Mouse (Mus musculus): ENCODE measurements around the gene Olfr373.
"Not testable (repeated sequence)": the region's sequence is repeated elsewhere in the genome, so short reads cannot be mapped to it uniquely, and the experiment has no call there.

Gene Olfr373

GRCm38 (mm10) chr8:72082877-72083276 lies at the start of gene Olfr373:
Gene Olfr373 (plus strand): TSS chr8:72083177.
- DNase-seq (ENCODE audit: low spot score), result not testable (repeated sequence)

DNA sequence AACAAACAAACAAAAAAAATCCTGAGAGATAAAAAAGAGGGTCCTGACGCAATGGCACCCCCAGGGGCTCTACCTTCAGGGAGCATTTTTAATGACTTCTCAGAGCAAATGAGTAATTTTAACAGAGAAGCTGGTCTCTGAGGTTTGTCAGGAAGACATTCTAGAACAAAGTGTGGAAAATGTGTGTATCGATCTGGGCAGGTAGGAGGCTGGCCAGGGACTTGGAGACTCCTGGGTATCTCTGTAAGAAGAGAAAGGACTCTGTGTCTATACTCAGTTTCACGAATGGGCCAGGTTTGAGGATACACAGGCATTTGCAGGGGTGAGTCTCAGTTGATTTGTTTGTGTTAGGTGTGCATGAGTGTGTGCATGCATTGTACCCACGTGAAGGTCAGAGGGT lies 42.1 kb upstream of the Olfr373 start, which contains the start of gene Olfr372:
Olfr372 (plus strand) TSS at position 301 of the 400 bp plus-strand sequence.
- DNase-seq (ENCODE audit: low spot score), result not testable (repeated sequence)

DNA sequence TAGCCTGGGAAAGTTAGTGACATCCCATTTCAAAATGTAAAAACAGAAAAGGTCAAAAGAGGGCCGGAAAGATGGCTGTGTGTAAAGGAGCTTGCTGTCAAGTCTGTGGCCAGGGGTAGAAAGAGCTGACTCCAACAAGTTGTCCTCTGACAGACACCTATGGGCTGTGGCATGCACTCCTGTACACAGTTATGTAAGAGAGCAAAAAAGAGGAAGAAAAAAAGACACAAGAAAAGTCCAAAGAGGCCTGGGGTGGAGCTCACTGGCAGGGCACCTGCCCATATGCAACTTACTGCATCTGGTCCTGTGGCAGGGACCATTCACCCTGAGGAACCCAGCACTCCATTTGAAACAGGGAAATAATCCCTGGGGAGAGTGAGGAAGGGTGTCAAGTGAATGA lies 40.5 kb upstream of the Olfr373 start:
- no peak for DNase-seq (ENCODE audit: low spot score)

DNA sequence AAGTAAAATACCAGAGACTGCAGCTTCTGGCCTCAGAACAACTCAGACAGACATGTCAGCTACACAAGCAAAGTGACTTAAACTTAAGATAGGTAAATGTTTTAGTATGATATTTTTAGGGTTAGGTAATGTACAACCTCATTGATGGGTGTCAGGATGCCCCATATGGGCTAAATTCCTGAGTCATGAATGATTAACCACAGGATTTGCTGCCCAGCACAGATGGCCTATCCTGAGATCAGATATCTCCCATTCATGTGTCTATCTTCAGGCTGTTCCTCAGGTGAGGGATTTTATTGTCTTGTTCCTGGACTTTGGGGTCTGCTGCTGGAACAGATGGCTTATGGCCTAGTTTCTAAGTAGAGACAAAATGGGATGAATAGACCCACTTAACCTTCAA lies 28.3 kb upstream of the Olfr373 start:
- DNase-seq (ENCODE audit: low spot score), result not testable (repeated sequence)

DNA sequence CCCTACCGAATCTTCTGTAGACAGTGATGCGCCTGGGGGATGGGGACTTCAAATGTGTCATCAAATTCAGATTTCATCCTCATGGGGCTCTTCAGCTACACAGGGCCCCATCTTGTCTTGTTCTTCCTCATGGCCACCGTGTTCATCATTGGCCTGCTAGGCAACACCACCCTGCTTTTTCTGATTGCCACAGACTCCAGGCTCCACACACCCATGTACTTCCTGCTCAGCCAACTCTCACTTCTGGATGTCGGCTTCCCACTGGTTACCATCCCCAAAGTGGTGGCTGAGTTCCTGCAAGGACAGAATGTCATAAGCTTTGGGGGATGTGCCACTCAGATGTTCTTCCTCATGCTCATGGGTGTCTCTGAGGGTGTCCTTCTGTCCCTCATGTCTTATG lies 25.3 kb upstream of the Olfr373 start:
- not testable (repeated sequence) for DNase-seq (ENCODE audit: low spot score)

DNA sequence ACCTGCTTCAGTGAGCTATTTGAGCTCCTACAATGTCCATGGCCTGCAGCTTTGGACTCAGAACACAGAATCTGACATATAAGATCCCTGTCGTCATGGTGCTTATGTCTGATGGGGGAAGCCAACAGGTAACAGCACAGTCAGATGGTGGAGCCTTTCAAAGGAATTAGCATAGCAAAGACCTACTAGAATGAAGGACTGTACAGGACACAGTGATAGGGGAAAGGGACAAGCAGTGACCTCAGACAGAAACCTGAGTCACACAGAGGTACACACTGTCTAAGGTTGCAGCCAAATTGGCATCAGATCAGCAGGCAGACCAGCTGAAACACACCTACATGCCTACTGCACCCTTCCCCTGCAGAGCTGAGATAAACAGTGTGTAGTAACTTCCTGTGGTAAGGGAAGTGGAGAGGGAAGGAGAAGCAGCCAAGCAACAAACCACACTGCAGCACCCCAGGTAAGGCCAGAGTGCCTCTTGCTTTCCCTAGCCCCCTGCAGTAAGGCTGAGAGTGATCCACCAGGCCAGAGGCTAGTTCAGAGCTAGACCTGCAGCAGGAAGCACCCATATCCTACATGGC lies 16.1 kb upstream of the Olfr373 start:
- DNase-seq (ENCODE audit: low spot score), result not testable (repeated sequence)

DNA sequence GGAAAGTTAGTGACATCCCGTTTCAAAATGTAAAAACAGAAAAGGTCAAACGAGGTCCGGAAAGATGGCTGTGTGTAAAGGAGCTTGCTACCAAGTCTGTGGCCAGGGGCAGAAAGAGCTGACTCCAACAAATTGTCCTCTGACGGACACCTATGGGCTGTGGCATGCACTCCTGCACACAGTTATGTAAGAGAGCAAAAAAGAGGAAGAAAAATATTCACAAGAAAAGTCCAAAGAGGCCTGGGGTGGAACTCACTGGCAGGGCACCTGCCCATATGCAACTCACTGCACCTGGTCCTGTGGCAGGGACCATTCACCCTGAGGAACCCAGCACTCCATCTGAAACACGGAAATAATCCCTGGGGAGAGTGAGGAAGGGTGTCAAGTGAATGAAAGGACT lies 1.8 kb downstream of the Olfr373 start:
- DNase-seq (ENCODE audit: low spot score), result no peak

DNA sequence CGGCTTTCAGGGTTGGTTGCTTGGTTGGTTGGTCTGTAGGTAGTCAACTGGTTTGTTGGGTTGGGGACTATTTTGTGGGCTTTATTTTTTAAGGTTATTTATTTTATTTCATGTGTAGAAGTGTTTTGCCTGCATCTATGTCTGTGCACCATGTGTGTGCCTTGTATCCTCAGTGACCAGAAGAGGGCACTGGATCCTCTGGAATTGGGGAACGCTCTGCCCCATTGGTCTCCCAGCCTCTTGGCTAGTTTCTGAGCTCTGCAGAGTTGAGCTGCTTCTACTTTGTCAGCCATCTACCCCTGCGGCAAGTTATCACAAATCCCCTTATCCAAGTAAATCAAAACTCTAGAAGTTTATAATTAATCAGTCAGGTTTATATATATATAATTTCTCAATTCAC lies 4.6 kb downstream of the Olfr373 start:
- not testable (repeated sequence) for DNase-seq (ENCODE audit: low spot score)

GRCm38 (mm10) chr8:72096721-72097120 lies 13.7 kb downstream of the Olfr373 start:
- DNase-seq (ENCODE audit: low spot score), result not testable (repeated sequence)

DNA sequence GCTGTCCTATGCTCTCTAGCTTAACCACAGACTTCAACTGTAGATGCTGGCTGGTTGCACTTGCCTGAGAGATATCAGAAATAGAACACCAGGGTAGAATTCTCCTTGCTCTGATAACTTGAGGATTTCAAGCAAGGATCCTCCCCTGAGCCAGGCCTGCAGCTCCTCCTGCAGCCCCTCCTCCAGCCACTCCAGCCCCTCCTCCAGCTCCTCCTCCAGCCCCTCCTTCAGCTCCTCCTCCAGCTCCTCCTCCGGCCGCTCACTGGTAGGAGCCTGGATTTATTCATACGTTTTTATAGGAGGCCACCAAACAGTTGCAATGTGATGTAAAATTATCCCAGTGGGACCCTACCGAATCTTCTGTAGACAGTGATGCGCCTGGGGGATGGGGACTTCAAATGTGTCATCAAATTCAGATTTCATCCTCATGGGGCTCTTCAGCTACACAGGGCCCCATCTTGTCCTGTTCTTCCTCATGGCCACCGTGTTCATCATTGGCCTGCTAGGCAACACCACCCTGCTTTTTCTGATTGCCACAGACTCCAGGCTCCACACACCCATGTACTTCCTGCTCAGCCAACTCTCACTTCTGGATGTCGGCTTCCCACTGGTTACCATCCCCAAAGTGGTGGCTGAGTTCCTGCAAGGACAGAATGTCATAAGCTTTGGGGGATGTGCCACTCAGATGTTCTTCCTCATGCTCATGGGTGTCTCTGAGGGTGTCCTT lies 16.6 kb downstream of the Olfr373 start:
- DNase-seq (ENCODE audit: low spot score), result peak; percentile 11

GRCm38 (mm10) chr8:72105165-72105564 lies 22.2 kb downstream of the Olfr373 start:
- no peak for DNase-seq (ENCODE audit: low spot score)

- no peak for DNase-seq (ENCODE audit: low spot score)
Measured at GRCm38 (mm10) chr8:72106740-72107139, 23.8 kb downstream of the Olfr373 start, which contains the start of gene Olfr374. Gene Olfr374 (plus strand): TSS chr8:72107040.

DNA sequence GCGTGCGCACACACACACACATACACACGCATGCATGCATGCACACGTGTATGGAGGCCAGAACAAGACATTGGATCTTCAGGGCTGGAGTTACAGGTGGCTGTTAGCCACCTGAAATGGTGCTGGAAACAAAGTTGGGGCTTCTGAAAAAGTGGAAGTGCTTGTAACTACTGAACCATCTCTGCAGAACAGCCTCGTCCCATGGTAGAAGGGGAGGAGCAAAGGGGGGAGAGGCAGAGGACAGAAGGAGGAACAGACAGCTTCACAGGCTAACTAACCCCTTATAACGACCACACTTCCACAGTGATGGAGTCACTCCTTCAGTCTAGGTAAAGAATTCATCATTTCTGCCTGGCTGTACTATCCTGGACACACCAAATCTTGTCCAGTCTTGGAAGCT lies 27.9 kb downstream of the Olfr373 start:
- DNase-seq (ENCODE audit: low spot score), result no peak

DNA sequence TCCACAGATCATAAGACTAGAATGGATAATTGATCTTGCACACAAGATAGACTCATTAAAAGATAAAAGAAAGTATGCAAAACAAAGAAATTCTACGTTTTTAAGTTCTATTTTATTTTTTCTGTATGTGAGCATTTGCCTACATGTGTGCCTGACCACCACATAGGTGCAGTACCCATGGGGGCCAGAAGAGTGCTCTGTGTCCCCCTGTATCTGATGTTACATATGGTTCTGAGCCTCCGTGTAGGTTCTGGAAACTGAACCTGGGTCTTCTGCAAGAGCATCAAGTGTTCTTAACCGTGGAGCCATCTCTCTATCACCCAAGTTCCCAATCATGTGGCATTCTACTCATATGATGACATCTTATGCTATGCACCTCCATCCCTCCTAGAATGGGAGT lies 29.5 kb downstream of the Olfr373 start:
- no peak for DNase-seq (ENCODE audit: low spot score)

DNA sequence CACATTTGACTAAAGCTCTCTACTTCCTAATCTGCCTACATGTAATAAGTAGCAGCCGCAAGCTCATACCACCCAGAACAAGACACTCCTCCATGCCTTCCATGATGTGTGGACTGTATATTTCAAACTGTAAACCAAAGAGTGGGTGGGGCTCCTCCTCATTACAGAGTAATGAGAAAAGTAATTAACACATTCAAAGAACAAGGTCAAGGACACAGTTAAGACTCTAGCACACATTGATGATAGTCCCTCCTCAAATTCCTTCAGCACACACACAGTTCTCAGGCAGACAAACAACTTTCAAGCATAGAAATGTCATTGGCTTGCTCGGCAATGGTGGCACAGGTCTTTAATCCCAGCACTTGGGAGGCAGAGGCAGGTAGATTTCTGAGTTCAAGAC lies 32.2 kb downstream of the Olfr373 start:
- no peak for DNase-seq (ENCODE audit: low spot score)

DNA sequence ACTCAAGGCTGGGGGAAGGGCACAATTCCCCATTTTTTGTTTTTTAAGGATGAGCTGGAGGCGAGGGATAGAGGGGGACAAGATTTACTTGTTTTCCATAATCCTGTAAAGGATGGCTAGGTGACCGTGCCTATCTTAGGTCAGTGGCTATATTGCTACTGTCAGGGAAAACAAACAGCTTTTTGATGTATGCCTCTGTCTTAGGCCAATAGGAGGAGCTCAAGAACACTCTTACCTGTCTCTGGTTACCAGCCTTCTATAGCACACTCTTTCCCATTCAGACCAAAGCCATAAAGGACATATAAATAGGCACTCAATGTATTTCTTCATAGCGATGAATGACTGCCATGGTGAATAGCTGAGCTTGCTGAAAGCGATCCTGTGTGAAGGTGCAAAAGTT lies 35.6 kb downstream of the Olfr373 start:
- DNase-seq (ENCODE audit: low spot score), result no peak

DNA sequence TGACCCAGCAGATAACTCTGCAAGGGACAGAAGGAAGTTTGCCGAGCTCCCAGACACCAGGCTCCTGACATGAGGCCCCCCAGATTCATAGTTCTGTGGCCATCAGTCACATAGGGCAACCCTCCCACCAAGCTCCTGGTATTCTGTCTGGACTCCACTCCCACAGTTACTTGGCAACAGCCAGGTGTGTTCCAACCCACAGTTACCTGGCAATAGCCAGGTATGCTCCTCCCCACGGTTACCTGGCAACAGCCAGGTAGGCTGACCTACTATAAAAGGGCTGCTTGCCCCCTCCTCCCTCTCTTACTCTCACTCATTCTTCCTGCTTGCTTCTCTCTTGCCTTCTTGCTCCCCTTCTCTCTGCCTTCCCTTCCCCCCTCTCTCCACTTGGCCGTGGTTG lies 38.5 kb downstream of the Olfr373 start:
- not testable (repeated sequence) for DNase-seq (ENCODE audit: low spot score)

GRCm38 (mm10) chr8:72121997-72122396 lies 39.0 kb downstream of the Olfr373 start:
- DNase-seq (ENCODE audit: low spot score), result no peak

DNA sequence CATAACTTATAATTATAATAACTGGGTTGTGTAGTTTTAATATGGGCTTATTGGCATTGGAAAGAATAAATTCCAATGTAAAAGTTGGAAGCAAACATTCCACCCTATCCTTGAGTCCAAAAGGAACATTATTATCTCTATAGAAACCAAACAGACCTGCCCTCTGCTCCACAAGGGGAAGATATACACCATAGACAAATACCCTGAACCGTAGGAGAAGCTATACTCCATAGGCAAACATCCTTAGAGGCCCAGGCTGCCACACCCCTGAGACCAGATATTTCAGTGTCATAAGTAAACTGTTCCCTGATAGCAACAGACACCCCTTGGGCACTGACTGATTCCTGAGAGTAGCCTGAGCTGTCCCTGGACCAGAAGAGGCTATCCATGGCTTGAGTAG lies 44.9 kb downstream of the Olfr373 start:
- no peak for DNase-seq (ENCODE audit: low spot score)

DNA sequence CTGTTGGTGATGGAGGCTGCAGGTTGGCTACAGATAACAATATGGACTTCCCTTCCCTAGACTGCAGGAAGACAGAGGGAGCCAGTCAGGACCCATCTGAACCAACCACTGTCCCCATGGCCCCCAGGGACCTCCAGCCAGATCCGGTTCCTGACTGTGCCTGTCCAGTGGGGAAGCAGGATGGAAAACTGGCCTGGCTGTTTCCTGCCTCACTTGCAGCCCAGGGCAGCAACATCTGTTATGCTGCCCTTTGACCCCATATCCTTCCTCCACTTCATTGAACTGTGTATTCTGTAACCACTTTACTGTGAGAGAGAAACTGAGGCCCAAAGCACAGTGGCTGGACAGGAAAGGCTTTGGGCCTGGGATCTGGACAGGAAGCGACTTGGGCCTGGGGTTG lies 48.3 kb downstream of the Olfr373 start:
- DNase-seq (ENCODE audit: low spot score), result no peak

- DNase-seq (ENCODE audit: low spot score), result no peak
Measured at GRCm38 (mm10) chr8:72131901-72132300, 48.9 kb downstream of the Olfr373 start.

DNA sequence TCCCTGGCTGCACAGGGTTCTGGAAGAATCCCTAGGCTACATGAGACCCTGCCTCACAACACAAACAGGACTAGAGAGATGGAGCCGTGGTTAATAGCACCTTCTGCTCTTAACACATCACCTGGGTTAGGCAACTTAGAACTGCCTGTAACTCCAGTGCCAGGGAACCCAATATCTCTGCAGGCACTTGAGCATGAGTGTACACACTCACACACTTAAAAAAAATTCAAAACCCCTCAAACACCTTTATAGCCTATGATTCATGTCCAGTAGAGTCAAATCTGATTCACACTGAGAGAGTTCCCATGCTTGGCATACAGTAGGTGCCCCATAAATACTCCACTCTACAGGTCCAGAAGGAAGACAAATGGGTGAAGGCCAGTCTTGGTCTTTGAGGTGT lies 49.4 kb downstream of the Olfr373 start:
- DNase-seq (ENCODE audit: low spot score), result no peak

GRCm38 (mm10) chr8:72132891-72133290 lies 49.9 kb downstream of the Olfr373 start:
- DNase-seq (ENCODE audit: low spot score), result no peak

DNA sequence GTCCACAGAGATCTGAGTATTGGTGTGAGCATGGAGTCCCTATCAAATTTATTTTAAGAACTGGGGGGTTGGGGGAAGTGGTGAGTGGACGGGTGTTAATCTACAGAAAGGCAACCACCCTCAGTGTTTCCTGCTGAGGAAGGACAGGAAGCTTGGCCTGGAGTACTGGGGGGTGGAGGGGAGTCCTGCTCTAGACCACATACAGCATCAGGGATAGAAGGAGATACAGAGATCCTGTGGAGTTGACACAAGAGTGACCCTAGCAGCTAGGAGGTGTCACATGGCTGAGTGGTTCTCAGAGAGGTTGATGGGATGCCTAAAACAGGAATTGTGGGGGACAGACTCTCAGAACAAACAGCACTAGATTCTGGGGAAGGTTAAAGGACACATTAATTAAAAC lies 50.5 kb downstream of the Olfr373 start:
- no peak for DNase-seq (ENCODE audit: low spot score)

Data from yolk sac, embryonic 10.5 days (tissue).